Mouse (Mus musculus) spleen, adult 12 weeks (tissue): ENCODE data around the gene Pogz.

Experiments
- DNase-seq: peaks from one replicate; pipeline ENCODE4 v3.0.0; 2022; ENCODE audit warnings: low spot score

The Pogz gene

GRCm38 (mm10) chr3:94837183-94837890 lies at the start of gene Pogz:
Pogz (plus strand) TSS chr3:94837567.
- DNase-seq, result peak; percentile 80

- DNase-seq, result no peak
Observed at GRCm38 (mm10) chr3:94789071-94789470, 48.3 kb upstream of the Pogz start.

- no peak for DNase-seq
Observed at GRCm38 (mm10) chr3:94789516-94789915, 47.9 kb upstream of the Pogz start.

- DNase-seq, result no peak
Observed at GRCm38 (mm10) chr3:94792258-94792657, 45.1 kb upstream of the Pogz start.

GRCm38 (mm10) chr3:94793672-94794071 lies 43.7 kb upstream of the Pogz start:
- no peak for DNase-seq

- DNase-seq, result no peak
Observed at GRCm38 (mm10) chr3:94794359-94794758, 43.0 kb upstream of the Pogz start.

- DNase-seq, result no peak
Observed at GRCm38 (mm10) chr3:94795596-94796140, 41.7 kb upstream of the Pogz start.

GRCm38 (mm10) chr3:94796181-94796580 lies 41.2 kb upstream of the Pogz start:
- DNase-seq, result no peak

- no peak for DNase-seq
Observed at GRCm38 (mm10) chr3:94804146-94804545, 33.2 kb upstream of the Pogz start.

- DNase-seq, result no peak
Observed at GRCm38 (mm10) chr3:94804976-94805375, 32.4 kb upstream of the Pogz start.

- no peak for DNase-seq
Observed at GRCm38 (mm10) chr3:94808296-94808695, 29.1 kb upstream of the Pogz start.

GRCm38 (mm10) chr3:94811628-94812027 lies 25.7 kb upstream of the Pogz start:
- DNase-seq, result no peak

- DNase-seq, result no peak
Observed at GRCm38 (mm10) chr3:94813651-94814050, 23.7 kb upstream of the Pogz start.

GRCm38 (mm10) chr3:94814063-94814462 lies 23.3 kb upstream of the Pogz start:
- no peak for DNase-seq

- no peak for DNase-seq
Observed at GRCm38 (mm10) chr3:94814663-94815062, 22.7 kb upstream of the Pogz start.

- DNase-seq, result no peak
Observed at GRCm38 (mm10) chr3:94815603-94816002, 21.8 kb upstream of the Pogz start.

- no peak for DNase-seq
Observed at GRCm38 (mm10) chr3:94817731-94818130, 19.6 kb upstream of the Pogz start.

- no peak for DNase-seq
Observed at GRCm38 (mm10) chr3:94819452-94820425, 17.6 kb upstream of the Pogz start.

GRCm38 (mm10) chr3:94821008-94821638 lies 16.2 kb upstream of the Pogz start:
- no peak for DNase-seq

GRCm38 (mm10) chr3:94822082-94822481 lies 15.3 kb upstream of the Pogz start:
- DNase-seq, result no peak

GRCm38 (mm10) chr3:94824110-94824509 lies 13.3 kb upstream of the Pogz start:
- DNase-seq, result no peak

GRCm38 (mm10) chr3:94832100-94832499 lies 5.3 kb upstream of the Pogz start:
- DNase-seq, result no peak
